Mouse (Mus musculus): ENCODE results near the gene Itih2.

Itih2 gene

DNA sequence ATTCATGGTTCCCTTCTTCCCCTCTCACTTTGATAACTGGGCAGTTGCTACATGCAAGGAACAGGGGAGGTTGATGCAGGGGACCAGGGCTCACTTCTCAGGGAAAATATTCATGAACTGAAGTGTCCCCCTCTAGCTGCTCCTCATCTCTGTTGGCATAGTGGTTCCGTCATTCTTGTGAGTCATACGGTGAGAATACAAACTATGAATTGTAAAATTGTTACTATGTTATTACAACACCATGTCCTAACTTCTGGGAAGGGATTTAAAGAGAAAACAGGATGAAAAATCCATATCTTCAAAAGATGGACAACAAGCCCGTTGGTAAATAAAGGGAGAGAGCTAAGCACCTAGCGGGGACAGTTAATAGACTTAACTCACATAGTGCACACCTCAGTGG, at the start of gene Itih2:
Gene Itih2, minus strand, starts transcription at position 101 of the 400 bp plus-strand sequence.
- no peak for DNase-seq (ENCODE audit: low spot score in 2 of 2)

DNA sequence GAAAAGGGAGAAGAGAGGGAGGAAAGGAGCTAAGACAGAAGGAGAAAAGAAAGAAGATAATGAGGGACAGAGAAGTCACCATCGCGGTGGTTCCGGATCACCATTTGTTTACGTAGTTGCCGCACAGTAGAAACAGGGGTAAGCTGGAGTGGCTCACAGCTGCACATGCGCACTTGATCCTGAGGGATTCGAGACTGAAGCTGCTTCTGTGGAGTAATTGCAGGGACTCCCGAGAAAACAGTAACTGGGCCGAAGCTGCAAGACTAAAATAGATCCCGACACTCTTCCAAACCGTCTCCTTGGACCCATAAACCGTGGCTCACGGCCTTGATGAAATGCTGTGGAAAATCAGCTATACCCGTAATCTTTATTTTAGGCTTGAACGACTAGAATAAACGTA, 38.8 kb upstream of the Itih2 start:
- DNase-seq (ENCODE audit: low spot score in 2 of 2) = no peak

DNA sequence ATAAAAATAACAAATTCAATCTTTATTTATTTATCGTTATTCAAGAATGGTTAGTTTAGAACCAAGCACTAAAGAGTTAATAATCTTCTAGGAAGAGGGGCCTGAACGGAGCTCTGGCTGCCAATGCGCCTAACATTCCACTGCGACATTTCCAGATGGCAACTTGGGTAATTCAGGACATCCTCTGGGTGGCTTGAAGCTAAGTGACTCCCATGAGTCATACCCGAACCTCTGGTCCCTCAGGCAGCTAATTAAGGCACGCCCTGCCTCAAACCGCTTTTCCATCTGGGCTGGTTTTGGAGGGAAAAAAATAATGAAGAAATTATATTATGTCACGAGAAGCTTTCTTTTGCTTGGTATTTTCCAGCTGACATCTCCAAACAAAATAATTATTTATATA, 36.8 kb upstream of the Itih2 start:
- no peak for DNase-seq (ENCODE audit: low spot score in 2 of 2)

DNA sequence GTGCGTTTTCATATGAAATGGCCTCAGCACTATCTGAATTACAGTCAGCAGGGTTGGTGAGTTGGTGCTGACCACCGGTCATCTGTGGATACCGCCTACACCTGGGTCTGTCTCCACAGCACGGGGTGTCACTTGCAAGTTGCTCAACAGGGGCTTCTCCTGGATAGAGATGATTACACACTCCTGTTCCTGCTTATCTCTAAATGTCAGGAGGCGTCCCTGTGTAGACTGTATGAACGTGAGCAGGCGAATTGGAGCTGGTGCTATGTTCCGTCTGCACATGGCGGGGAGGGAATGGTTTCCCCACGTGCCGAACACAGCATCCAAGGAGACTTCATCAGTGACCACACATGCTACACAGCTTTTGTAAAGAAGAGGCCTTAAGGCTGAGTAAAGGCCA, 36.1 kb upstream of the Itih2 start:
- DNase-seq (ENCODE audit: low spot score in 2 of 2) = no peak

DNA sequence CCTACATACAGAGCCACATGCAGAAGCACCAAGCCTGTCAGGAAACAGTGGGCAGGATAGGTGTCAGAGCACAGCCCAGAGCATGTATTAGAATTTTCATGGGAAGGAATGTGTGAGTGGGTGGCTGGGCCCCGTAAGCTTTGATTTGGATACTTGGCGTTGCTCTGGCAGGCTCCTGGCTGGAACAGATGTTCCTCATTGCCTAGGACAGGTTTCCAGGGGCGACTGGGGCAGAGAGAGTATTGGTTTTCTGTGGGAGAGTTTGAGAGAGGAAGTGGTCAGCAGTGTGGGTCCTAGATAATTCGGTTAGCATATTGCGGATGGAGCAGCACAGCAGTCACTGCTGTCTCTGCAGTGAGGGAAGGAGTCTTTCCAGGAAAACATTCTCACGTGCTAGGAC, 35.4 kb upstream of the Itih2 start:
- no peak for DNase-seq (ENCODE audit: low spot score in 2 of 2)

DNA sequence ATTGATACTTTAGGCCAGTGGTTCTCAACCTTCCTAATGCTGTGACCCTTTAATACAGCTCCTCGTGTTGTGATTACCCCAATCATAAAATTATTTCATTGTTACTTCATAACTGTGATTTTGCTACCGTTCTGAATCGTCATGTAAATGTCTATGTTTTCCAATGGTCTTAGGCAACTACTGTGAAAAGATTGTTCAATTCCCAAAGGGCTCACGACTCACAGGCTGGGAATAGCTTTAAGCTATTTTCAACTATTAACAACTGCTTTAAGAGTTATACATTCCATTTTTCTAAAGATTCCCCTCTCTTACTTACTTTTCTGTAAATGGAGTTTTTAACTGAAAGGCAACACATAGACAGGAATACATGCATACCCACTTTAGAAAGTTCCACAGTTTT, 30.8 kb upstream of the Itih2 start:
- no peak for DNase-seq (ENCODE audit: low spot score in 2 of 2)

DNA sequence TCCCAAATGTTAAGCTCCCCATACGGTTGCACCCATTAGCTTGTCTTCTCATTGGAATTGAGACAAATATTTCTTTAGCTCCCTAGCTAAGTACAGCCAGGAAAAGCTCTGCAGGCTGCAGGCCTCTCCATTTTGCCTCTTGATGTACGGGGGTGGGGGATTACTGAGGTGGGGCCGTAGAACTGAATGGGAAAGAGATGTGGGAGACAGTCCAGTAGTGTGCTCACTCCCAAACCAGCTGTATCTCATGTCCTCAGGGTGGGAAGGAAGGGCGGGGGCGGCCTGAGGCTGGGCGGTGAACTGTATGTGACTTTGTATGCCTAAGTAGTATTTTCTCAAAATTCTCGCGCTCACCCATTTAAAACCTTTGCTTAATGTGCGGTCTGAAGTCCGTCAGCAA, 26.0 kb upstream of the Itih2 start:
- no peak for DNase-seq (ENCODE audit: low spot score in 2 of 2)

DNA sequence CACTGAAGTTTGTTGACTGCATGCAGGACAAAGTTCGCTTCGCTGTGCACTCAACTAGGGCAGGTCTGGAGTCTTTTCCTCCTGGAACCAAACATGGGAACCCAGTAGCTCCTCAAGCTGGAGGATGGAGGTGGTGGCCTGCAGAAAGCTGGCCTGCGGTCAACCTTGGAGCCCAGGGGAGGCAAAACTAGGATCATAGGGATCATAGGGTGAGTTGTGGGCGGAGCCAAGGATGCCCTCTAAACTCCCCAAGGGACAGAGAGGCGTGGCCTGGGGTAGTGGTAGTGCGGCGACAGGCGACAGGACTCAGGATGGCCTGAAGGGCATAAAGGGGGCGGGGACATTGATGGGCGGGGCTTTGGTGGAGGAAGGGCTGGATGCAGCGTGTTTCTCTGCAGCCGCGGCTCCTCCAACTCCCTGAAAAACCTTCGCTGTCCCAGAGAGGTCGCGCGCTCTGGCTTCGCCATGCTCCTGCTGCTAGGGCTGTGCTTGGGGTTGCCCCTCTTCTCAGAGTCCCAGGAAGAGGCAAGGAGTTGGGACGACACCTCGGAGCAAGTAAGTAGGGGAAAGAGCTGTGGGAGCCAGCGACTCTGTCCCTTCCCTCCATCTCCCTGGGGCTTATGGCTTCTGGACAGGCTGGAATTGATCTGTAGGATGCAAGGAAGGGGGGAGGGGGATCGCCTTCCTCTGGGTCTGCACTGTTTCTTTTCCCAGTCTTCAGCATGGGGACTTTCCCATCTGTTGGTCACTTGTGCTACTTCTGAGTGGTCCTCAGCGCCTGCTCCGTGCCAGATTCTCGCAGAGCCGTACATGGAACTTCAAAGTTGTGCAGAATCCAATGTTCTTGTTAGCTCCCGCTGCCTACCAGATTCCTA, 22.2 kb upstream of the Itih2 start, which contains the start of gene Itih5:
Gene Itih5, plus strand, starts transcription at position 371 of the 875 bp plus-strand sequence.
- DNase-seq (ENCODE audit: low spot score in 2 of 2) = peak; percentile 22 to 71

DNA sequence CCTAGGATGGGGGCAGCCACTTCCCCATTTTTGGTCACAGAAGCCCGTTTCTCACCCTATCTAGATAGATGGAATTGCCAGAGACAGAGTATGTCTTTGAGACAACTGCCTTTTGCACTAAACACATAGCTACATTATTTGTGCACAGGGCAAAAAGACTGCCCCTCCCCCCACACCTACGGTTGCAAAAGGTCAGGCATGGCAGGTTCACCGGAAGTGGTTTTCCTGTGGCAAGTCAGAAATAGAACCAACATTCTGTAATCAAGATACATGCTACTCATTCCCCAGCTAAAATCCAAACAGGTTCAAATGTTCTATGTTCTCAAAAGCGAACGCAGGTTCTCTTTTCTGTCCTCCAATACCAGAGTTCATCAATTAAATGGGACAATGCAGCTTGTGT, 21.4 kb upstream of the Itih2 start:
- peak in 1 of 2 experiments; percentile 49 for DNase-seq (ENCODE audit: low spot score in 2 of 2)

DNA sequence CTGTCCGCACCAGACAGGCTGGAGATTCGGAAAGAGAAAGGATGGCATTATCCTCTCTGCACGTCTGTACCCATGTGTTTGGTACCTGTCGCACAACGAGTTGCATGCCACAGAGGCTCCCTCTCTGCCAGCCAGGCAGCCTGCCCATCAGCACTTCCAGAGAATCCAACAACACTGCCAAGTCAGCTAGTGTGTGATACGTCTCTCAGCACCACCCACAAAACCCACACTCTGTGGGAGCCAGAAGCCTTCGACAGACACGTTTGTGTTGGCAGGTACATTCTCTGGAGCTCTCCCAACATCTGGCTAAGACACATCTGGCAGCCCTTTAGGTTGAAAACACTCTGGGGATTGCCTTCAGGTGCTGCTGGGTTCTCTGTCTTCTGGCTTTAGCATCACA, 16.0 kb upstream of the Itih2 start:
- no peak for DNase-seq (ENCODE audit: low spot score in 2 of 2)

DNA sequence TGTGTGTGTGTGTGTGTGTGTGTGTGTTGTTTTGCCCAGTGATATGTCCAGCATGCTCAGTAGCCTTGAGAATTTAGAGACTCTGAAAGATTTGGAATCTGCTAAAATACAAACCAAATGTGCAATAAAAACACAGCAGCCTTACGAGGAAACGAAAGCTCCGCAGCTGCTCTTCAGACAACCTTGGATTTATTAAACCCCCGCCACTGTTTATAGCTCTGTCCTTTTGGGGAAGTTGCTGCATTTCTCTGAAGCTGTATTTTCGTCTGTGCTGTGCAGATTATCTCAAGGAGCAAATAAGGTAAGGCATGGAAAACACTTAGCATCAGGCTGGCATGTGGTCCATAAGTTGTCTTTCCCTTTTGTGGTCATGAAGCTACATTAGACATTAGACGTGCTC, 14.3 kb upstream of the Itih2 start:
- no peak for DNase-seq (ENCODE audit: low spot score in 2 of 2)

DNA sequence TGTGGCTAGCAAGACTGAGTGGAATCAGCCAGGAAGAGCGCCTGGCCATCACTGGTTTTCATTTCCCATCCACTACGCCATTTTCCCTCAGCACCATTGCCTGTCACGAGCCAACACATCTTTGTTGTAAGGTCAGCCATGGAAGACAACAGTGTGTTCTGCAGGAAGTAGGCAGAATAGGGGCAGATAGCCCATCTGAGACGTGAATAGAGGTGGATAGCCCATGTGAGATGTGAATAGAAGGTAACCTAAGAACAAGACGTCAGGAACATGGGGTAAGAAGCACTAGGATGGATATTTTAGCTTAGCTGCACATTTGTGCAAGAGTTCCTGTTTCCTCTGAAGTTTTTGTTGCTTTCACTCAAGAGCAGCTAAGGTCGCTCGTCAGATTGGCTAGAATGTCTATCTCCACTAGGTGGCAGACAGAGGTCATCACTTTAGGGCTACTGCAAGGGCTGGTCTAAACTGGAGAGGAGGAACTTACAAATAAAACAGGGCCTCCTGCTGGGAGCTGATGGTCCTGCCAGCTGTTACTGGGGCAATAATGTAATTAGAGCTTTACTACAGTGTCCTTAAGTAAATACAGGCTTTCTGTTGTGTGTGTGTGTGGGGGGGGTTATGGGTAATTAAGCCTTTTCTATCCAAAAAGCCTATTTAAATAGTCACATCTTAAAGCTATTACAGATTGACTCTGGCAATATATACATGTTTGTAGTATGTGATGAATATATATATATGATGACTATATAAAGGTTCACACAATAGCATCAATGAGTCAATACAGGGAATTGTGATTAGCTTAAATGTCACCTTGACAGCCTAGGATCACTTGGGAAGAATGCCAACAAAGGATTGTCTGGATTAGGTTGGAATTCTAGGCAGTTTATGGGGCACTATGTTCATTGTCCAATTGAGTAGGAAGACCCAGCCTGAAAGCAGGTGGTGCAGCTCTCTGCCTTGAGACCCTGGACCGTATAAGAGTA, 11.6 kb upstream of the Itih2 start:
- DNase-seq (ENCODE audit: low spot score in 2 of 2) = peak; percentile 12 to 65

DNA sequence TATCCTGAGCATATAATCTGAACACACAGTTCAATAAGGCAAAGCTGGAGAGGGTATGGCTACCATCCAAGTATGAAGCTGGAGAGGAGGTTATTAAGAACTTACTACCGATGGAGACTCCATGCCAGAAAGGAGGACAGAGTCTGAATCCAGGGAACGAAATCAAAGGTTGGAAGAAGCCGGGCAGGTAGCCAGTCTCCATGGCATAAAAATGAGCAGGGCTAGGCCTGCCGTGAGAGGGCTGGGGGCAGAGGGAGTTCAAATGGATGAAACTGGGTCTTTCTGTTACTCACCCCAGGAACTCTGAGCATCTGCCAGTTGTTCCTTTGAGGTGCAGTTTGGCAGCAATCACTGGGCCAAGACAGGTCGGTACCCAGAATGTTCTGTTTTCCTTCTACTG, 9.3 kb upstream of the Itih2 start:
- DNase-seq (ENCODE audit: low spot score in 2 of 2) = no peak

DNA sequence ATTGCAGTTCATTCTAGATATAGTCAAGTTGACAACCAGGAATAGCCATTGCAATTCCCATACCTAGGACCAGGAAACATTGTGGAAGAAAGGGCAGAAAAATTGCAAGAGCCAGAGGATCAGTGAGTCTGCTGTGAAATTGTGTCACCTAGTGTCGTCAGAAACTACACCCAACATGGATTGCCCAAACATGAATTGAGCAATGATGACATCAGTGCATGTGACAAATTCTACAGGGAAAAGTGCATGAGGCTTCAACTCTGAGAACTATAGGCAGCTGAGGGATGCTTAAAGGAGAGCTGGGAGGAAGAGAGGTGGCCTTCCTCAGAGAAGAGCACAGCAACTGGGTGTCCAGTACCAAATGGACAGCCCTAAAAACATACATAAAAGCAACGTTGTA, 6.1 kb upstream of the Itih2 start:
- no peak for DNase-seq (ENCODE audit: low spot score in 2 of 2)

DNA sequence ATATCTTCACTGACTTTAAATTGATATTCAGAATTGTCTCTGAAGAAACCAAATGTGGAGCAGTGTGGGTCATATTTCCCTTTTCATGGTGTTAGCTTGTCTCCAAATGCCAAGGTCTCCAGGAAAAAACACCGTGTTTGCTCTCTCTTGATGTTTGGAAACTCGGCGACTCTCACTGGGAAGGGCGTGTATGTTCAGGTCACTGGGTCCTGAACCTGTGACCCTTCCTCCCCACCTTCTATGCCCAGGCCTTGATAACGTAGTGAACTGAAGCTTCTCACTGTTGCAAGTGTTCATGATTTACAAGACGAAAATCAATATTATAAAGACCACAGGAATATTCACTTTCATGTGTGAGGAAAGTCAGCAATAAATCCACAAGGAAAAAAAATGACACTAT, 2.7 kb upstream of the Itih2 start:
- no peak for DNase-seq (ENCODE audit: low spot score in 2 of 2)

DNA sequence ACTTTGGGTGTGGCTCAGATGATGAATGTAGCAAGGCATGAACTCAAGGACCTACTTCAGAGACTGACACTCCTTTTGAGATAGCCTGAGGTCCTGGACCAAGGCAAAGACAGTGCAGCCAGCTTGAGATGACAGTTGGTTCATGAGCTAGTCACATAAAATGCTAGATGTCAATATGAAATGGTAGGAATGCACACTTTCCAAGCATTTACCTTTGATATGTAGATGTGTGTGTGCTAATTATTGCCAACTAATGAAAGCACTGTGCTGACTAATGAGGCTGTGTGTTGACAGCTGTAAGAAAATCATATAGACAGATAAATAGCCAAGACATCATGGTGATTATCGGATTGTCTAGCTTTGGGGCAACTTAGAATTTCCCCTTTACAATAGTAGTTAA, 932 bp upstream of the Itih2 start:
- DNase-seq (ENCODE audit: low spot score in 2 of 2) = no peak

DNA sequence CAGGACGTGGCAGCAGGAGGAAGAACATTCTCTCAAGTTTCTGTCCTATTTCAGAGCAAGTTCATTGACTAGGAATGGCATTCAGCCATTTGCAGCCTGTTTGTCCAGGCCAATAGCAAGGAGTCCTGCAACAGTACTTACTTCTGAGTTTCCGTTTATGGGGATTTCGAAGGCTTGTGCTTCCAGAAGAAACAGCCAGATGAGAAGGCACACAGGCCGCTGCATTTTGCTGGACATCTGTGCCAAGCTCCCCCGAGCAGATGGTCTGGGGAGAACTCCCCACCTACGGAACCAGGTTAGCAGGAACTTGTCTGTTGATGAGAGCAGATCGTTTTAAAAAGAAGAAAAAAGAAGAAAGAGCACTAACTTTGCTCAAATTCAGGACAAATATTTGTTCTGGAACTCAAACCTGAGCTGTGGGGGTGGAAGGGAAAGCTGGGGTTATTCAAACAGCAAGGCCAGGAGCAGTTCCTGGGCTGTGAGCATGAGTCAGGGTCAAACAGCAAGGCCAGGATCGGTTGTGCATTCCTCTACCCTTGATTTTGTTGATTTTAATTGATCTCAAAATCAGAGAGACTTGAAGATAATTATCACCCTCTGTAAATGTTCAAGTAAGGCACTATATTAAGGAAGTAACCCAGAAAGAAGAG, 730 bp downstream of the Itih2 start:
- DNase-seq (ENCODE audit: low spot score in 2 of 2) = no peak

DNA sequence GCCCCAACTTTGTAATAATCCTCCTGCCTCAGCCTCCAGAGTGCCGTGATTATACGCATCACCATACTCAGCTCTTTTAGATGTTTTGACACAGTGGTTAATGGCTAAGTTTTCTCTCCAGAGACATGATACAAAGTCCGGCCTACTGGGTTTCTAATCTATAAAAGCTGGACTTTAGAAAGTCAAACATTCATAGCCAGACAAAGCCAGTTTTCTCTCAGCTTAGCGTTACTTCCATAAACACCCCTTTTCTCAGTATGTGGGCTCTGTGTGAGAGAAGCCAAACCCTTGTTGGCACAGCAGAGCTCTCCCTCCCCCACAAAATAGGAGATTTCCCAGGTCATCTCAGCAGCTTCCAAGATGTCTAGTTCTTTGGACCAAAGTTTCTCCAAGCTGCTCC, 2.6 kb downstream of the Itih2 start:
- DNase-seq (ENCODE audit: low spot score in 2 of 2) = no peak

DNA sequence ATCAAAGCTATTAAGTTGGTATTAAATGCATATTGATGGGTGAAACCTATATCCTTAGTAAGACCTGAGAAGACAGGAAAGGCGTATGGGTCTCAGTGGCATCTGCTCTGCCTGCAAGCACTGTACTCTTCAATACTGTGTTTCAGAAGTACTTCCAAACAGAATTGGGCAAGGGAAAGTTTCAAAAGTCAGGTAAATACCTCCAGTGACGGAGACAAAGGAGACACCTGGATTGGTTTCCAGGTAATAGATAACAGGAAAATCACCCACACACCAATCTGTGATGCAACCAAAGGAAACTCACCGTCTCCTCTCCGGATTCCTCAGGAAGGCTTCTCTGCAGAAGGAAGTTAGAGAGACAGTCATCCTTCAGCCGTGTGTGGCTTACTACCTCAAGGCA, 3.7 kb downstream of the Itih2 start:
- no peak for DNase-seq (ENCODE audit: low spot score in 2 of 2)

DNA sequence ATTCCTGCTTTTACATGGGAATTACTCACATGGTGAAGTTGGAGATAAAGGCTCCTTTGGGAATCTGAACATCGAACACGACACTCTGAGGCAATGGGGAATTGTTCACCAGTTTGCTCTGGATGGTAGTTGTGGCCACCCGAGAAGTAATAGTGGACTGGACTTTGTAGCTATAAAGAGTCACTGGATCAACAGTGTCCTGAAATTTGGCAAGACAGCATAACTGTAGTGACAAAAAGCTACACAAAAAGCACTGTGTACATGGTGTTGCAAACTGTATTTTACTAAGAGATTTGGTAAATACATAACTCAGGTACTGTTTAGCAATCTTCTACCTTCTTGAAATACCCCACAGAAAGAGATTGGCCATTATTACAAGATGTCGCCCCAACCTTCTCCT, 5.1 kb downstream of the Itih2 start:
- no peak for DNase-seq (ENCODE audit: low spot score in 2 of 2)

DNA sequence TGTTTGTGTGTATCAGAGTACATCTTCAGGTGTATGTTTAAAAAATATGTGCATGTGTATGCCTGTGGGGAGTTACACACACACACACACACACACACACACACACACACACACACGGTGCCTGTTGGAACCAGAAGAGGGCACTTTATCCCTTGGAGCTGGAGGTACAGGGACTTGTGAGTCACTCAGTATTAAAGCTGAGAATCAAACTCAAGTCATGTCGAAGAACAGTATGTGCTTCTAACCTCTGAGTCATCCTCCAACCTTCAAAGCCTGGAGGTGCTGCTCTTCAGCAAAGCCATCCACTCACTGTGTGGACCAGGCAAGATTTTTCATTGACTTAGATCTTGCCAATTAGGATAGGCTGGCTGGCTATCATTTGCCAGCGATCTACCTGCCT, 9.4 kb downstream of the Itih2 start:
- DNase-seq (ENCODE audit: low spot score in 2 of 2) = no peak

DNA sequence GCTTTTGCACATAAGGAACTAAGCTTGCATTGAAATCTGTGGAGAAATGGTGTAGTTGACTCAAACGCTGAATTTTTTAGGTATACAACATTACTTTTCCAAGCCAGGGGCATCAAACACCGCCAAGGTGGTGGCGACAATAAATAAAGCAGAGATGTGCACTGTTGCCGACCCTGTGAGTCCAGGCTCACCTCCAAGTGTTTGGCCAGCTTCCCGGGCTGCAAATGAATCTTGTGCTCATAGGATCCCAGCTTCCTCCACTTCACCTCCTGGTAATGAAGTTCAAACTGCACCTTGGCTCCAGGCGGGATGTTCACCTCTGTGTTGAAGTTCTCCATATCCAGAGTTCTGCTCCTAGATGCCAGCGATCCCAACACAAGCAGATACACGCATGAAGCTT, 11.9 kb downstream of the Itih2 start:
- DNase-seq (ENCODE audit: low spot score in 2 of 2) = no peak

All from spleen, postnatal 10 days (tissue).